Comparison of ENCODE assay signal across 18 mouse cellular contexts in genomic region chr13:37424904-37425303, GRCm38 (mm10).
"Had no signal": no experiment of that assay in that cellular context is flagged by ENCODE, and none has a peak within 500 bp of the region (broad histone marks: within the 10 kb centered on the region; RNA-seq: fewer than 3 reads in every experiment).

No protein-coding gene starts in this region.

- H3K4me3 ChIP-seq: limb, embryonic 12.5 days; liver, embryonic 13.5 days; lung, embryonic 15.5 days; megakaryocyte, embryonic 14.5 days; neural tube, embryonic 13.5 days had no signal

- H3K36me3 ChIP-seq: limb, embryonic 12.5 days; liver, embryonic 13.5 days; lung, embryonic 15.5 days; neural tube, embryonic 13.5 days had no signal

- ATAC-seq: hindbrain, postnatal 0 days; liver, postnatal 0 days; midbrain, embryonic 16.5 days had no signal

- DNase-seq: kidney, adult 18-20 months; kidney, postnatal 14 days; liver; liver, embryonic 13.5 days; liver, postnatal 0 days; lung, postnatal 14 days; retina, postnatal 1 day; thymus, adult 18-20 months; thymus, postnatal 14 days had no signal

- H3K27ac ChIP-seq: hindbrain, postnatal 0 days; limb, embryonic 12.5 days; liver, embryonic 13.5 days; lung, embryonic 15.5 days; macrophage; neural tube, embryonic 13.5 days; stomach, postnatal 0 days had no signal

- H3K4me2 ChIP-seq: limb, embryonic 12.5 days; liver, embryonic 13.5 days; lung, embryonic 15.5 days; midbrain, embryonic 11.5 days; neural tube, embryonic 13.5 days had no signal

- H3K4me1 ChIP-seq: liver, embryonic 13.5 days had no signal

- H3K27me3 ChIP-seq: limb, embryonic 12.5 days; liver, embryonic 13.5 days; lung, embryonic 15.5 days; neural tube, embryonic 13.5 days had no signal

- H3K9me3 ChIP-seq: liver, embryonic 13.5 days; lung, embryonic 15.5 days; neural tube, embryonic 13.5 days had no signal

- H3K9ac ChIP-seq: limb, embryonic 12.5 days; liver, embryonic 13.5 days; liver, postnatal 0 days; lung, embryonic 15.5 days; neural tube, embryonic 13.5 days had no signal
